Mouse (Mus musculus): ENCODE data around the gene Tti1. TPM values are rescaled to one million over a fixed set of nuclear protein-coding genes. Genes with fewer than 3 reads are reported as not detected.

Gene Tti1
- 8.0 and 8.3 TPM in 2 replicates for polyA plus RNA-seq (2012; rRNA removed)

DNA sequence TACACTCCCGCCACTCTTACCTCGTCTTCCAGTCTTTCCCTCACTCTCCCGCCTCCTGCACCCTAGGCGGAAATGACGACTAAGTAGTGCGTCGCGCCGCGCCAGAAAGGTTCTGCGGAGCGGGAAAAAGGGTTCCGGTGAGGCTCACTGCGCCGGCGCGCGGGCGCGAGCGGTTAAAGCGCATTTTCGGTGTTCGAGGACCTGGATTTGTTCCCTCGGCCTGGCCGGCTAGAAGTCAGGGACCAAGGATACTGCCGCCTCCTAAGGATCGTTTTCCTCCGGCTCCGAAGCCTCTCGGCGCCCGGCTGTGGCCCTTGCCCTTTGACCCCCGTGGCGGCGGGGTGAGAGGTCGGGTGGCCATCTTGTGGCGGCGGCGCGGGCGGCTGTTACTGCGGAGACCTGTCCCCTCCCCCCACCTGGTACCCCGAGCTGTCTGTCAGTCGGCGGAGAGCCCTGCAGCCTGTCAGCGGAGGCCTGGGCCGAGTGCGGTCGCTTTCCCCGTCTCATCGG lies at the start of gene Tti1, which contains the start of gene Rprd1b:
Tti1 (minus strand) TSS at position 80 of the 510 bp plus-strand sequence.
Rprd1b (plus strand) TSS at position 144 of the 510 bp plus-strand sequence.

Other genes with a start within 250 kb of the Tti1 start
- not detected in 2 replicates for gene Vstm2l, start 113.8 kb downstream of the Tti1 start, polyA plus RNA-seq (2012; rRNA removed)
- 10.4 and 11.9 TPM in 2 replicates for gene Rprd1b, start 64 bp upstream of the Tti1 start, polyA plus RNA-seq (2012; rRNA removed)
- gene Tgm2, start 118.0 kb upstream of the Tti1 start, polyA plus RNA-seq (2012; rRNA removed), result 48.9 and 49.6 TPM in 2 replicates
- 0.86 and 1.0 TPM in 2 replicates for gene D630003M21Rik, start 200.8 kb upstream of the Tti1 start, polyA plus RNA-seq (2012; rRNA removed)
- gene Bpi, start 229.7 kb upstream of the Tti1 start, polyA plus RNA-seq (2012; rRNA removed), result 0.02 TPM in 1 of 2 replicates, not detected in the other

Measured in liver, embryonic 18 days (tissue).